Mouse (Mus musculus) limb, embryonic 11.5 days (tissue): ENCODE results near the gene Odf3. TPM values are rescaled to one million over a fixed set of nuclear protein-coding genes. Genes with fewer than 3 reads are reported as not detected.
"Not testable (repeated sequence)": the region's sequence is repeated elsewhere in the genome, so short reads cannot be mapped to it uniquely, and the experiment has no call there.

ENCODE experiments used
- ATAC-seq: fragments of 200-750 bp; cut with Nextera tagmentation; 2 replicates; pipeline ENCODE4 v1.8.0; 2017; ENCODE audit warnings: low read depth; ENCODE audit not compliant: insufficient number of reproducible peaks, low FRiP score, low TSS enrichment
- DNase-seq: peaks from one replicate; pipeline ENCODE4 v3.0.0-alpha.2; 2015; ENCODE audit warnings: low spot score
- H3K27ac ChIP-seq: fragments of 300-500 bp; sonication (generic); replicated peaks from 2 replicates; pipeline ENCODE4 v1.5.1; 2014; ENCODE audit warnings: low read depth, mild to moderate bottlenecking, low read length
- H3K27me3 ChIP-seq: fragments of 300-500 bp; sonication (generic); 2 replicates; pipeline ENCODE4 v1.6.1; 2014; ENCODE audit warnings: mild to moderate bottlenecking, low read length, mixed read lengths; ENCODE audit not compliant: control insufficient read depth, insufficient read depth
- H3K36me3 ChIP-seq: fragments of 300-500 bp; sonication (generic); 2 replicates; pipeline ENCODE4 v1.6.1; 2014; ENCODE audit warnings: mild to moderate bottlenecking, low read length, moderate library complexity, mixed read lengths; ENCODE audit not compliant: control insufficient read depth, insufficient read depth
- H3K4me1 ChIP-seq: fragments of 300-500 bp; sonication (generic); 2 replicates; pipeline ENCODE4 v1.6.1; 2014; ENCODE audit warnings: low read length, mixed read lengths; ENCODE audit not compliant: control insufficient read depth, insufficient read depth
- H3K4me2 ChIP-seq: fragments of 300-500 bp; sonication (generic); 2 replicates; pipeline ENCODE4 v1.6.1; 2014; ENCODE audit warnings: low read depth, mild to moderate bottlenecking, moderate library complexity; ENCODE audit not compliant: severe bottlenecking
- H3K4me3 ChIP-seq: fragments of 300-500 bp; sonication (generic); 2 replicates; pipeline ENCODE4 v1.5.1; 2014; ENCODE audit warnings: low read depth, low read length
- H3K9ac ChIP-seq: fragments of 300-500 bp; sonication (generic); 2 replicates; pipeline ENCODE4 v1.6.1; 2014; ENCODE audit warnings: mild to moderate bottlenecking, low read length
- H3K9me3 ChIP-seq: fragments of 300-500 bp; sonication (generic); 2 replicates; pipeline ENCODE4 v1.6.1; 2016; ENCODE audit warnings: low read length; ENCODE audit not compliant: control insufficient read depth
- WGBS: fragments of 180-500 bp; shearing (Covaris S2); extraction: QIAGEN DNeasy Blood & Tissue Kit; methylation state at CpG from one replicate; pipeline ENCODE4 v1.1.7; 2014; 5-methylcytosine and 5-hydroxymethylcytosine counted together
- polyA plus RNA-seq: library from polyadenylated mRNA; unstranded; fragments of >200 nt; fragmentation: Nextera tagmentation; extraction: Ambion mirVana; gene quantifications from 2 replicates; pipeline ENCODE4 v1.2.1, GENCODE M21; 2014

Odf3 gene
- polyA plus RNA-seq, 1 experiment from 2014 or later, result not detected

- H3K4me3 ChIP-seq, result peak within 1 kb of the TSS; percentile 94
- H3K4me1 ChIP-seq, result no peaks in the 10 kb centered on the region
- ATAC-seq, result peak; percentile 95
- no peaks in the 10 kb centered on the region for H3K27me3 ChIP-seq
- H3K4me2 ChIP-seq, result peak within 1 kb of the TSS; percentile 89
- 0% methylated on average over 59 of the region's 59 CpGs for WGBS
- H3K36me3 ChIP-seq, result peaks cover 9% of the 10 kb centered on the region; the same call in 1 of the 2 replicates
- DNase-seq, result peak; percentile 95
- H3K9me3 ChIP-seq, result no peaks in the 10 kb centered on the region
- peak within 1 kb of the TSS; percentile 16; the same call in 1 of the 2 replicates for H3K27ac ChIP-seq
- H3K9ac ChIP-seq, result peak within 1 kb of the TSS; percentile 75
These were observed 34.3 kb downstream of the Odf3 start, which contains the start of the genes Psmd13 and Sirt3 for GRCm38 (mm10) chr7:140881696-140882468. Psmd13 (plus strand) TSS chr7:140881968. Sirt3 (minus strand) TSS chr7:140882309.

GRCm38 (mm10) chr7:140882469-140882803 lies 34.8 kb downstream of the Odf3 start:
- peak overlapping the region; percentile 75 for H3K9ac ChIP-seq
- H3K27me3 ChIP-seq, result no peaks in the 10 kb centered on the region
- H3K4me3 ChIP-seq, result peak overlapping the region; percentile 94
- DNase-seq (no peak), ATAC-seq (peak; percentile 60)
- H3K9me3 ChIP-seq, result no peaks in the 10 kb centered on the region
- peak overlapping the region; percentile 89 for H3K4me2 ChIP-seq
- H3K4me1 ChIP-seq, result no peaks in the 10 kb centered on the region
- peaks cover 9% of the 10 kb centered on the region; the same call in 1 of the 2 replicates for H3K36me3 ChIP-seq
- 0% methylated on average over 12 of the region's 12 CpGs for WGBS
- 0 out of 2 replicates have a peak overlapping the region, but pooled peaks have one; percentile 16 for H3K27ac ChIP-seq

- DNase-seq, H3K4me2 ChIP-seq, ATAC-seq, H3K4me1 ChIP-seq, H3K4me3 ChIP-seq, H3K9ac ChIP-seq, H3K9me3 ChIP-seq, H3K27ac ChIP-seq, H3K27me3 ChIP-seq: not testable (repeated sequence)
- WGBS, result 97% methylated on average over 16 of the region's 16 CpGs
- peaks cover 18% of the 10 kb centered on the region; the same call in 1 of the 2 replicates for H3K36me3 ChIP-seq
These were observed 43.0 kb downstream of the Odf3 start for GRCm38 (mm10) chr7:140890636-140891035.

- Histone ChIP-seq H3K9ac (no peak overlapping the region), H3K4me2 (no peak overlapping the region), H3K27me3 (no peaks in the 10 kb centered on the region), H3K4me3 (no peak overlapping the region), H3K9me3 (no peaks in the 10 kb centered on the region), H3K36me3 (peaks cover 21% of the 10 kb centered on the region; the same call in 1 of the 2 replicates), H3K4me1 (no peaks in the 10 kb centered on the region), H3K27ac (no peak overlapping the region)
- 90% methylated on average over 7 of the region's 7 CpGs for WGBS
- DNase-seq (no peak), ATAC-seq (no peak)
These were observed 46.4 kb downstream of the Odf3 start for GRCm38 (mm10) chr7:140894031-140894430.

- WGBS, result 92% methylated on average over 3 of the region's 3 CpGs
These were observed 47.0 kb downstream of the Odf3 start for GRCm38 (mm10) chr7:140894611-140895010.

GRCm38 (mm10) chr7:140897863-140898262 lies 50.3 kb downstream of the Odf3 start:
- 91% methylated on average over 7 of the region's 7 CpGs for WGBS
- Histone ChIP-seq H3K4me2 (no peak overlapping the region), H3K4me3 (no peak overlapping the region), H3K9ac (no peak overlapping the region), H3K27me3 (no peaks in the 10 kb centered on the region), H3K9me3 (no peaks in the 10 kb centered on the region), H3K36me3 (peaks cover 15% of the 10 kb centered on the region; the same call in 1 of the 2 replicates), H3K27ac (no peak overlapping the region), H3K4me1 (peaks cover 3% of the 10 kb centered on the region; the same call in 1 of the 2 replicates)
- ATAC-seq, result no peak
- DNase-seq, result no peak

More at GRCm38 (mm10) chr7:140894611-140895010, 47.0 kb downstream of the Odf3 start:
- Histone ChIP-seq H3K4me3 (no peak overlapping the region), H3K4me2 (no peak overlapping the region), H3K4me1 (no peaks in the 10 kb centered on the region), H3K36me3 (peaks cover 19% of the 10 kb centered on the region; the same call in 1 of the 2 replicates), H3K9ac (no peak overlapping the region), H3K9me3 (no peaks in the 10 kb centered on the region), H3K27ac (no peak overlapping the region), H3K27me3 (no peaks in the 10 kb centered on the region)
- ATAC-seq (no peak), DNase-seq (no peak)

GRCm38 (mm10) chr7:140899121-140899520 lies 51.5 kb downstream of the Odf3 start:
- H3K9ac ChIP-seq, result no peak overlapping the region
- H3K36me3 ChIP-seq, result peaks cover 14% of the 10 kb centered on the region; the same call in 1 of the 2 replicates
- H3K27ac ChIP-seq, result no peak overlapping the region
- no peaks in the 10 kb centered on the region for H3K9me3 ChIP-seq
- ATAC-seq (no peak), DNase-seq (no peak)
- H3K4me3 ChIP-seq, result no peak overlapping the region
- H3K4me2 ChIP-seq, result no peak overlapping the region
- WGBS, result 87% methylated on average over 3 of the region's 3 CpGs
- no peaks in the 10 kb centered on the region for H3K27me3 ChIP-seq
- H3K4me1 ChIP-seq, result peaks cover 9% of the 10 kb centered on the region; the same call in 1 of the 2 replicates

GRCm38 (mm10) chr7:140900220-140900619 lies 52.6 kb downstream of the Odf3 start, which contains the start of gene Cox8b:
Cox8b (minus strand) TSS chr7:140900446.
- Histone ChIP-seq H3K9me3 (no peaks in the 10 kb centered on the region), H3K9ac (no peak within 1 kb of the TSS), H3K27me3 (no peaks in the 10 kb centered on the region), H3K4me2 (no peak within 1 kb of the TSS), H3K4me3 (no peak within 1 kb of the TSS), H3K36me3 (peaks cover 8% of the 10 kb centered on the region; the same call in 1 of the 2 replicates), H3K4me1 (peaks cover 9% of the 10 kb centered on the region; the same call in 1 of the 2 replicates), H3K27ac (no peak within 1 kb of the TSS)
- no peak for DNase-seq
- ATAC-seq, result no peak
- WGBS, result 84% methylated on average over 10 of the region's 10 CpGs
